18 mouse cellular contexts compared by ENCODE assay signal in the genomic region with DNA sequence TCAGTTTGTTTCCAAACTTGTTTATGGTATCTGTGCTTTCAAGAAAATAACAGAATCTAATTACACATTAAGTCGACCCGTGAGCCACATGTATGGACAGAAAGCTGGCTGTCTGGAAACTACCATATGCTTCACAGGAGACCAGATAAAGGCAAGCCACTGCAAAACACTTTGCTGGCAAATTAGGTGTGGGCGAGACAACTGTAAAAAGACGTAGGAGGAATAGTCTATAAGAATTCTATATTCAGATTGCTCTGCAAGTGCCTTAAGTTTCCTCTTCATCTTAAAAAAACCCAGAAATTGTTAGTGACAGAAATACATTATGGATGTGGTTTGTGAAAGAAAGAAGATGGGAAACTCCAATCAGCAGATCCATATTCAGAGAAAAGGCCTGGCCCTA.
A peak's percentile ranks its signal among the peaks of the same experiment; 100 is the strongest.
DNase-seq lines count a peak whose midpoint lies in the region.
"Had no signal": no experiment of that assay in that cellular context is flagged by ENCODE, and none has a peak within 500 bp of the region (broad histone marks: within the 10 kb centered on the region; RNA-seq: fewer than 3 reads in every experiment).

No protein-coding gene starts in this region.

- DNase-seq in frontal cortex, adult 2 months (ENCODE audit: extremely low spot score in 1 of 2, low spot score in 1 of 2) = peak; percentile 81 to 83
- DNase-seq in frontal cortex, postnatal 10 days (ENCODE audit: low spot score in 2 of 2) = no peak
- peak; percentile 80 for DNase-seq in right cerebral cortex, adult 18-20 months
- no peak for DNase-seq in right cerebral cortex, postnatal 14 days
- peak; percentile 50 to 93 for DNase-seq in left cerebral cortex, postnatal 25 days (ENCODE audit: low spot score in 2 of 2)
- DNase-seq in MN1 (ENCODE audit: low spot score) = no peak
- no peak for DNase-seq in lung, adult 18-20 months
- DNase-seq: adrenal gland, postnatal 25 days; cerebellum, adult 11 months; cerebellum, adult 9-11 months; gastrocnemius, postnatal 25 days; heart, adult 18-20 months; heart, postnatal 10 days; kidney, adult 9 months; kidney, postnatal 25 days; liver, embryonic 13.5 days; lung, embryonic 14.5 days; lung, postnatal 36 days had no signal

- intact Hi-C loops in left cerebral cortex, postnatal 25 days (cut with DNase I) = loop anchor here (1.0 to 2.0 kb wide), 2 partner anchors 28 to 43 kb away; no protein-coding TSS in a partner anchor

Comparison
In these comparisons a context has a peak if more than half of its experiments do, and no peak if none do; other contexts are left out.
1. DNase-seq: peak in frontal cortex, adult 2 months (2 of 2), right cerebral cortex, adult 18-20 months (single experiment) and left cerebral cortex, postnatal 25 days (2 of 2); none in frontal cortex, postnatal 10 days (0 of 2), right cerebral cortex, postnatal 14 days (single experiment), MN1 (single experiment) and lung, adult 18-20 months (0 of 2).